Mouse (Mus musculus) bone marrow macrophage, adult 2 months (primary cell): ENCODE measurements at regions not wholly inside any gene's neighbourhood (a gene's known extent, or its start where the extent isn't known, plus 50 kb on each side); places are given as distances from the start of the nearest gene placed in this dataset.

Experiments
- CTCF ChIP-seq: IDR thresholded peaks from 2 replicates; pipeline ENCODE4 v1.5.1; 2012; ENCODE audit warnings: low read depth, mild to moderate bottlenecking, low read length, moderate library complexity
- POLR2A ChIP-seq: IDR thresholded peaks from 2 replicates; pipeline ENCODE4 v1.6.1; 2012; ENCODE audit warnings: mild to moderate bottlenecking, low read depth, low read length, borderline replicate concordance

- TF ChIP-seq CTCF (no peak), POLR2A (no peak)
Measured at GRCm38 (mm10) chr14:103951899-103952298, 107.7 kb upstream of the Ednrb start.
